Mouse (Mus musculus): Measurements from ENCODE around the gene Nfib.

Gene Nfib

GRCm38 (mm10) chr4:82704841-82705794, at the start of gene Nfib:
Nfib (minus strand) TSS chr4:82705750.
- no peak for DNase-seq (ENCODE audit: low spot score)

GRCm38 (mm10) chr4:82735764-82736163, 30.2 kb upstream of the Nfib start:
- DNase-seq (ENCODE audit: low spot score) = no peak

GRCm38 (mm10) chr4:82734765-82735481, 29.4 kb upstream of the Nfib start:
- DNase-seq (ENCODE audit: low spot score) = no peak

- no peak for DNase-seq (ENCODE audit: low spot score)
Measured at GRCm38 (mm10) chr4:82734348-82734747, 28.8 kb upstream of the Nfib start.

GRCm38 (mm10) chr4:82733636-82734035, 28.1 kb upstream of the Nfib start:
- DNase-seq (ENCODE audit: low spot score) = no peak

- no peak for DNase-seq (ENCODE audit: low spot score)
Measured at GRCm38 (mm10) chr4:82730248-82730887, 24.8 kb upstream of the Nfib start.

GRCm38 (mm10) chr4:82724058-82724457, 18.5 kb upstream of the Nfib start:
- DNase-seq (ENCODE audit: low spot score) = no peak

GRCm38 (mm10) chr4:82723048-82723447, 17.5 kb upstream of the Nfib start:
- DNase-seq (ENCODE audit: low spot score) = no peak

GRCm38 (mm10) chr4:82715833-82716232, 10.3 kb upstream of the Nfib start:
- DNase-seq (ENCODE audit: low spot score) = no peak

GRCm38 (mm10) chr4:82711611-82712295, 6.2 kb upstream of the Nfib start:
- no peak for DNase-seq (ENCODE audit: low spot score)

- no peak for DNase-seq (ENCODE audit: low spot score)
Measured at GRCm38 (mm10) chr4:82709666-82710065, 4.1 kb upstream of the Nfib start.

- DNase-seq (ENCODE audit: low spot score) = no peak
Measured at GRCm38 (mm10) chr4:82706012-82706411, 462 bp upstream of the Nfib start.

GRCm38 (mm10) chr4:82704079-82704830, 1.3 kb downstream of the Nfib start:
- DNase-seq (ENCODE audit: low spot score) = no peak

GRCm38 (mm10) chr4:82702808-82703207, 2.7 kb downstream of the Nfib start:
- no peak for DNase-seq (ENCODE audit: low spot score)

GRCm38 (mm10) chr4:82699504-82699903, 6.0 kb downstream of the Nfib start:
- no peak for DNase-seq (ENCODE audit: low spot score)

GRCm38 (mm10) chr4:82698616-82699015, 6.9 kb downstream of the Nfib start:
- DNase-seq (ENCODE audit: low spot score) = no peak

GRCm38 (mm10) chr4:82697151-82697550, 8.4 kb downstream of the Nfib start:
- DNase-seq (ENCODE audit: low spot score) = no peak

- no peak for DNase-seq (ENCODE audit: low spot score)
Measured at GRCm38 (mm10) chr4:82695760-82696501, 9.6 kb downstream of the Nfib start.

GRCm38 (mm10) chr4:82692009-82692326, 13.6 kb downstream of the Nfib start:
- DNase-seq (ENCODE audit: low spot score) = no peak

GRCm38 (mm10) chr4:82691126-82692008, 14.2 kb downstream of the Nfib start:
- DNase-seq (ENCODE audit: low spot score) = no peak

All from ovary, postnatal 10 days (tissue).